Mouse (Mus musculus) testis, adult 2 months (tissue): ENCODE measurements around the gene Pmepa1. TPM values are rescaled to one million over a fixed set of nuclear protein-coding genes. Genes with fewer than 3 reads are reported as not detected.

ENCODE experiments used
- H3K27ac ChIP-seq: fragments of 200-500 bp; 2 replicates; pipeline ENCODE4 v1.5.1; 2012; ENCODE audit warnings: low read depth, low read length; ENCODE audit not compliant: control insufficient read depth, insufficient read depth
- H3K27me3 ChIP-seq: fragments of 200-500 bp; 2 replicates; pipeline ENCODE4 v1.6.1; 2012; ENCODE audit warnings: mild to moderate bottlenecking, low read length, moderate library complexity; ENCODE audit not compliant: control insufficient read depth, insufficient read depth
- H3K36me3 ChIP-seq: fragments of 200-500 bp; 2 replicates; pipeline ENCODE4 v1.6.1; 2012; ENCODE audit warnings: mild to moderate bottlenecking, low read length; ENCODE audit not compliant: control insufficient read depth, insufficient read depth
- H3K4me1 ChIP-seq: fragments of 200-500 bp; 2 replicates; pipeline ENCODE4 v1.6.1; 2012; ENCODE audit warnings: low read length; ENCODE audit not compliant: control insufficient read depth, insufficient read depth
- H3K4me3 ChIP-seq: fragments of 200-500 bp; 2 replicates; pipeline ENCODE4 v1.5.1; 2012; ENCODE audit warnings: low read depth, mild to moderate bottlenecking, low read length, moderate library complexity, mixed read lengths; ENCODE audit not compliant: control insufficient read depth
- CTCF ChIP-seq: fragments of 200-500 bp; IDR thresholded peaks from 2 replicates; pipeline ENCODE4 v1.5.1; 2012; ENCODE audit warnings: low read depth, mild to moderate bottlenecking, inconsistent platforms, low read length, moderate library complexity; ENCODE audit not compliant: control insufficient read depth, insufficient read depth, insufficient replicate concordance
- POLR2A ChIP-seq: fragments of 200-500 bp; IDR thresholded peaks from 2 replicates; pipeline ENCODE4 v1.6.1; 2012; ENCODE audit warnings: low read depth, mild to moderate bottlenecking, inconsistent platforms, low read length, moderate library complexity; ENCODE audit not compliant: control insufficient read depth
- polyA plus RNA-seq: library from polyadenylated mRNA; depleted of rRNA; stranded (reverse); fragments of >200 nt; gene quantifications from 2 replicates; pipeline ENCODE4 v1.2.3, GENCODE M21; 2012

Gene Pmepa1
- polyA plus RNA-seq, 1 experiment: 2.6 TPM

DNA sequence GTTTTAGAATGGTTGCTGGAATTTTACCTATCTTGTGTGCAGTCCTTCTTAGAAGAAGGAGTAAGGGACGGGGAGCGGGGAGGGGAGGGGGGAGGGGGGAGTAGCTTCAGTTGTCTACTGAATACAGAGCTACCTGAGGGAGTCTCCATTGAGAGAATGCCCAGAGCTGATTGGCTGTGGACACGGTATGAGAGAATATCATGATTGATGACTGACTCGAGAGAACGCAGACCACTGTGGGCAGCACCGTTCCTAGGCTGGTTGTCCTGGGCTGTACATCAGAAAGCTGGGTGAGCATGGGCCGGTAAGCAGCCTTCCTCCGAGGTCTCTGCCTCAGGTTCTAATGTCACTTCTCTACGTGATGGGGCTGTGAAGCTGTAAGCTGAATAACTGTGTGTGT lies 55.6 kb downstream of the Pmepa1 start:
- Histone ChIP-seq H3K36me3 (no peaks in the 10 kb centered on the region), H3K4me1 (no peaks in the 10 kb centered on the region)
- TF ChIP-seq CTCF: no peak
- no peak for TF ChIP-seq POLR2A

DNA sequence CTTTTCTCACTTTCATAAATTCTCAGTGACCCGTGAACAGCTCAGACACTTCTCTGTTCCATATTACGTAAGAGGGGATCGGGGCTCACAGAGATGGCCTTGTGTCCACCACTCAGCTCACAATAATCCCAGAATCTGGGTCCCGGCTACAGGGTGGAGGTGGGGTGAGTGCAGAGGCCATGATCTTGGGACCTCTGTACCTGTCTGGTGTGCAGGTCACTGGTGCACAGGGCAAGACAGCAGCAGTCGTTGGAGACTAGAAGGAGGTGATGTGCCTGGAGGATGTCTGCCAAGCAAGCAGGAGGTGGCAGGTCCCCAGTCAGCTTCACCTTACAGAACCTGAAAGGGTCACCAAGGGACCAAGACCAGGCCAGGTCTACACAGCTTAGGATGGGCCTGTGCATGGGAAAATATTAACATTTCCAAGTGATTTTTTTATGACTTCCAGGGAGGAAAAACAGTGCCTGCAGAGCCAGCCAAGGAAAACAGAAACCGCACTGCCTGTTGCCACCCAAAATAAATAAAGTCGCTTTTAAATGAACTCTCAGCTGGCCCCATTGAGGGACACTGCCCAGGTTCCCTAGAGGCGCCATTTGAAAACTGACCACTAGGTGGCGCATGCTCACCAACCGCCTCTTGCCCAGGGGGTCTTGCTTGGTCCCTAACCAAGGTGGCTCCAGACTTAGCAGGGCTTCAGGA lies 56.9 kb downstream of the Pmepa1 start:
- H3K4me1 ChIP-seq: no peaks in the 10 kb centered on the region
- TF ChIP-seq POLR2A (no peak), CTCF (peak; percentile 95)
- H3K27me3 ChIP-seq: no peaks in the 10 kb centered on the region
- no peak overlapping the region for H3K4me3 ChIP-seq
- no peaks in the 10 kb centered on the region for H3K36me3 ChIP-seq
- H3K27ac ChIP-seq: no peak overlapping the region

More for the DNA sequence above, 55.6 kb downstream of the Pmepa1 start:
- Histone ChIP-seq H3K27me3 (no peaks in the 10 kb centered on the region), H3K4me3 (no peak overlapping the region), H3K27ac (no peak overlapping the region)

DNA sequence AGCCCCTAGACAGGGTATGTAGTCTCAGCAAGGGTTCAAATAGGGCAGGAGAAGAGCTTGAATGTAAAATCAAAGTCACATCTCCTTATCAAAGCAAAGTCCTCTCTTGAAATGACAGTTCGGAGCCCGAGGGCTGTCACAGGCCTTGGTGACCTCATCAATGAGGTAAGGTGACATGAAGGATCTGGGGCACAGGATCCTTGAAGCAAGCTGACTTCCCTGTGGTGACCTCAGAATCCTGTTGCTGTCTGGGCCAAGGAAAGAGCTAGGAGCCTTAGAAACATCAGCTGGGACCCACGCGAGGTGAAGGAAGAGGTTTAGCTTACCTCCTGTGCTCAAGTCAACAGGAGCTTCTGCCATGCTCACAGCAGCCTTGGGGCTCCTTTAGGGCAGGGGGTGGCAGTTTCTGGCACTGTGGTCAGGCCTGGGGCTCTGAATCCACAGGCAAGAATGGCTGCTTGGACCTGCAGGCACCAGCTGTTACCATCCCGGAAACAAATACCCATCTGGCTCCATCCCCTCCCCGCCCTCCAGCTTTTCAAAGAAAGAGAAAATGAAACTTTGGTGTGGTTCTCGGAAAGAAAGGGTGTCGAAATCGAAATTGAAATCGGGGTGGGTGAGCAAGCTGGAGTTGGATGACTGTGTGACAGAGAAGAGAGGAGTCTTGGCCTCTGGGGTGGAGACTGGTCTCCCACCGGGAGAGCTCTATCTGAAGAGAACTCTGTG lies 57.8 kb downstream of the Pmepa1 start, which contains the start of gene Zbp1:
TSS of gene Zbp1 (minus strand) at position 508 of the 726 bp plus-strand sequence.
- H3K27ac ChIP-seq: no peak within 1 kb of the TSS

DNA sequence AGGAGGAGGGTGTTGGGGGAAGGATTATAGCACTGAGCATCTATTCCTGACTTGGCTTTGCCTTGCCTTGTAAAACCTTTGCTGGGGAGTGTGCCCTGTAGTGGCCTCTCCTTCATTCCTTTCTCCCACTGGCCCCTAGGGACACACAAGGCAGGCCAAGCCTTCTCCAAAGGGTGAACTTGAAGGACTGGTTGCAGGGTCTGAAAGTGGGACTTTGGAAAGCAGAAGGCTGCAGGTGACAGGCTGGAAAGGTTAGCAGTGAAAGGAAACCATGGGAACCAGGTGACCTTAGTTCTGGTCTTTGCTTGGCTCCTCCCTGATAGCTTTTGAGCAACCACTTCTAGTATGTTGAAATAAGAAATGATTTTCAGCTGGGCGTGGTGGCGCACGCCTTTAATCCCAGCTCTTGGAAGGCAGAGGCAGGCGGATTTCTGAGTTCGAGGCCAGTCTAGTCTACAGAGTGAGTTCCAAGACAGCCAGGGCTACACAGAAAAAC lies 58.5 kb downstream of the Pmepa1 start:
- no peaks in the 10 kb centered on the region for H3K36me3 ChIP-seq
- H3K27me3 ChIP-seq: no peaks in the 10 kb centered on the region
- TF ChIP-seq CTCF (no peak), POLR2A (no peak)
- no peak overlapping the region for H3K4me3 ChIP-seq
- no peak overlapping the region for H3K27ac ChIP-seq
- H3K4me1 ChIP-seq: no peaks in the 10 kb centered on the region

More for the DNA sequence above, 57.8 kb downstream of the Pmepa1 start, which contains the start of gene Zbp1:
- TF ChIP-seq POLR2A (no peak), CTCF (no peak)
- Histone ChIP-seq H3K27me3 (no peaks in the 10 kb centered on the region), H3K4me1 (no peaks in the 10 kb centered on the region), H3K4me3 (no peak within 1 kb of the TSS), H3K36me3 (no peaks in the 10 kb centered on the region)

DNA sequence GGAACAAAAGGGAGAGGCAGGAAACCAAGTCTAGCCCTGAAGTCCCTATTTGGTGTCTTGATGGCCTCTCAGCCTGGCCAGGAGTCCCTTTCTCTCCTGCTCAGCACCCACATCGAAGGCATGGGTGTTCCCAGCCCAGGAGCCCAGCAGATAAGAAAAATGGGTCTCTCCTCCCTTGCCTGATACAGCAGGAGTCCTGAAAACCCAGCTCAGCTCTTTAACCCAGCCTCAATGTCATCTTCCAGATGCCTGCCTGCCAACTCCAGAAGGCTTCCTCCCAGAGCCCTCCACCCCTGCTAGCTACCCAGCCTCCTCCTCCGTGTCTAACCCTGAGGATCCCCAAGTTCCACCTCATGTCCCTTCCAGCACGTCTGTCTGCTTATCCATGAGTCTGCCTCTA lies 59.1 kb downstream of the Pmepa1 start:
- Histone ChIP-seq H3K27me3 (no peaks in the 10 kb centered on the region), H3K4me1 (no peaks in the 10 kb centered on the region), H3K36me3 (no peaks in the 10 kb centered on the region), H3K27ac (no peak overlapping the region), H3K4me3 (no peak overlapping the region)
- TF ChIP-seq POLR2A (no peak), CTCF (no peak)

DNA sequence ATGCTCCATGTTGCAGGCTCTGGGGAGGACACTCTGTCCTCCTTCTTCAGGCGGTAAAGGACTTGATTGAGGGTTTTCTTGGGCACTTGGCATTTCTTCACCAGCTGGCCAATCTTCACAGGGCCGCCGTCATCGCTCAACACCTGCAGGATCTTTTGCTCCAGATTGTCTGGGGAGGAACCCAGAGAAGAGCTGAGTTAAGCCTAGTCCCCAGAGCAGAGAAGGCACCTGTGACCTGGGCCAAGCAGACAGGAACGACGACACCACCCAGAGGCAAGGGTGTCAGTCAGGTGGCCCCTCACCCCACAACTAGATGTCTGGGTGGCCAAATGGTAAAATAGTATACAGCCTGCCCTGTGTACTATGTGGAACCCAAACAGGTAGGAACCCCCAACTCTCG lies 59.5 kb downstream of the Pmepa1 start:
- Histone ChIP-seq H3K4me3 (no peak overlapping the region), H3K27ac (no peak overlapping the region), H3K4me1 (no peaks in the 10 kb centered on the region), H3K27me3 (no peaks in the 10 kb centered on the region), H3K36me3 (no peaks in the 10 kb centered on the region)
- TF ChIP-seq CTCF: no peak
- no peak for TF ChIP-seq POLR2A

DNA sequence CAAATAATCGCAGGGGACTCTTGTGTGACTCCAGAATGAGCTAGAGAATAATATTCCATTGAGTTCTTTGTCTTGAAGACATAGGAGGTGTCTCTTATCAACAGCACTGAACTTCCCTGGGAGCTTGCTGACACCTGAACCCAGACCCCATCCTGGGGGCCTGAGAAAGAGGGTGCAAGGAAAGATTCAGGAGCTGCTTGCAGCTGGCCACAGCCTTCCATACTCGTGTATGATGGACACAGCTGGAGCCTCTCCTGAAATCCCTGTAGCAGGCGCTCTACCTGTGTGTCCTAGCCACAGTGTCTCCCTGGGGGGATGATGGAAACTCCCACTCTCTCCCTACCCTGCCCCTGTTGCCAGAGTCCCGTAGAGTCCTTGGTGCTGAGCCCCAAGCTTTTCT lies 64.1 kb downstream of the Pmepa1 start:
- TF ChIP-seq CTCF: no peak
- no peak for TF ChIP-seq POLR2A
- Histone ChIP-seq H3K4me1 (no peaks in the 10 kb centered on the region), H3K27me3 (no peaks in the 10 kb centered on the region), H3K27ac (no peak overlapping the region), H3K36me3 (no peaks in the 10 kb centered on the region), H3K4me3 (no peak overlapping the region)

DNA sequence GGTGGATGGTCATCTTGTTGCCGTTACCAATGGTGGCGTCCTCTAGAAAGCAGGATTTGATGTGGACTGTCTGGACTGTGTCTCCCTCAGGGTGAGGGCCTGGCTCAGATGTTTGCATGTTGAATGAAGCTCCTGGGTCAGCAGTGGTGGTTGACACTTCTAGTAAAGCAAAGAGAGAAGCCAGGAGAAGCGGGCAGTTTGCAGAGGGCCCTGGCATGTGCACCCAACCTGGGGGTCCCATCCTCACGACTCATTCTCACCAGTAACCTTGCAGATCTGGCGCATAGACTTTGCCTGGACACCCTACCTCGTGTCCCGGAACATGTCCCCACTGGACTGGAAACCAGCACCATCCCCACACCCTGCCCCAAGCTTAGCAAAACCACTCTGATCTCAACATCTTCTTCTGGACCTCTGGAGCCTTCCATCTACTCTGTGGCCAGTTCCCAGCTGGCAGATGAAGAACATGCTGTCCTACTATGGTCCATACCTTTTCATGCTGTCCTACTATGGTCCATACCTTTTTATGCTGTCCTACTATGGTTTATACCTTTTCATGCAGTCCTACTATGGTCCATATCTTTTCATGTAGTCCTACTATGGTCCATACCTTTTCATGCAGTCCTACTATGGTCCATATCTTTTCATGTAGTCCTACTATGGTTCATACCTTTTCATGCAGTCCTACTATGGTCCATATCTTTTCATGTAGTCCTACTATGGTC lies 67.1 kb downstream of the Pmepa1 start:
- no peaks in the 10 kb centered on the region for H3K36me3 ChIP-seq
- no peak overlapping the region for H3K27ac ChIP-seq
- TF ChIP-seq CTCF: no peak
- no peak for TF ChIP-seq POLR2A
- no peaks in the 10 kb centered on the region for H3K27me3 ChIP-seq
- peaks cover 6% of the 10 kb centered on the region for H3K4me1 ChIP-seq
- no peak overlapping the region for H3K4me3 ChIP-seq
